Comparison of ENCODE assay signal across 12 mouse cellular contexts in genomic region chr17:10147106-10147505, GRCm38 (mm10).
DNase-seq lines count a peak whose midpoint lies in the region; ATAC-seq and TF ChIP-seq lines count a peak whose summit lies in the region.
"Had no signal": no experiment of that assay in that cellular context is flagged by ENCODE, and none has a peak within 500 bp of the region (broad histone marks: within the 10 kb centered on the region; RNA-seq: fewer than 3 reads in every experiment).

No protein-coding gene starts in this region.

- H3K27me3 ChIP-seq in heart, embryonic 14.5 days (ENCODE audit: control insufficient read depth, insufficient read depth, low read length): no peaks in the 10 kb centered on the region
- no peaks in the 10 kb centered on the region for H3K27me3 ChIP-seq in hindbrain, postnatal 0 days (ENCODE audit: insufficient read depth, low read length)

- peak overlapping the region; percentile 31; the same call in 1 of the 2 replicates for H3K4me2 ChIP-seq in heart, embryonic 14.5 days (ENCODE audit: low read length)
- no peak overlapping the region for H3K4me2 ChIP-seq in hindbrain, postnatal 0 days (ENCODE audit: low read depth, low read length)

- intact Hi-C loops in heart, postnatal 25 days (cut with DNase I): no loop called here

- no peak overlapping the region for H3K4me3 ChIP-seq in heart, embryonic 14.5 days (ENCODE audit: control insufficient read depth in 1 of 2, insufficient read depth in 1 of 2, low read depth in 1 of 2, low read length in 2 of 2)
- no peak overlapping the region for H3K4me3 ChIP-seq in hindbrain, postnatal 0 days (ENCODE audit: low read length)

- peaks cover 13 to 34% of the 10 kb centered on the region in 2 experiments for H3K4me1 ChIP-seq in heart, embryonic 14.5 days (ENCODE audit: control insufficient read depth in 2 of 2, insufficient read depth in 2 of 2, low read length in 2 of 2)
- H3K4me1 ChIP-seq in hindbrain, postnatal 0 days (ENCODE audit: insufficient read depth, low read length): no peaks in the 10 kb centered on the region

- H3K36me3 ChIP-seq in heart, embryonic 14.5 days (ENCODE audit: control insufficient read depth, insufficient read depth, low read length): no peaks in the 10 kb centered on the region
- no peaks in the 10 kb centered on the region for H3K36me3 ChIP-seq in hindbrain, postnatal 0 days (ENCODE audit: insufficient read depth, low read length)

- 31% methylated on average over 8 of the region's 8 CpGs for WGBS in heart, embryonic 14.5 days
- WGBS in hindbrain, postnatal 0 days: 28% methylated on average over 8 of the region's 8 CpGs

- TF ChIP-seq CTCF in hindbrain, postnatal 0 days (IDR thresholded peaks at IDR 0.05; ENCODE audit: low read depth): no peak

- no peak for ATAC-seq in heart, embryonic 14.5 days (ENCODE audit: insufficient number of reproducible peaks, insufficient read depth, low FRiP score, low read depth)
- ATAC-seq in hindbrain, postnatal 0 days: no peak
- ATAC-seq: activated CD4-positive, CD25-positive, alpha-beta regulatory T cell, adult 4 months had no signal

- H3K9me3 ChIP-seq in heart, embryonic 14.5 days (ENCODE audit: control insufficient read depth, low read length): no peaks in the 10 kb centered on the region
- H3K9me3 ChIP-seq in hindbrain, postnatal 0 days (ENCODE audit: low read length): no peaks in the 10 kb centered on the region

- H3K27ac ChIP-seq in heart, embryonic 14.5 days (replicated peaks in 1 of 2; ENCODE audit: control insufficient read depth in 1 of 2, insufficient read depth in 1 of 2, low read depth in 2 of 2, low read length in 2 of 2): peak overlapping the region; percentile 2 to 7; a peak in 1 of 4 replicates
- no peak overlapping the region for H3K27ac ChIP-seq in hindbrain, postnatal 0 days

- no peak overlapping the region for H3K9ac ChIP-seq in heart, embryonic 14.5 days (ENCODE audit: low read length)
- no peak overlapping the region for H3K9ac ChIP-seq in hindbrain, postnatal 0 days (replicated peaks; ENCODE audit: low read length)

- no peak for DNase-seq in heart, postnatal 25 days (ENCODE audit: low spot score)
- DNase-seq in Muller cell, postnatal 12 days (ENCODE audit: inconsistent ontology term): peak; percentile 13
- DNase-seq in embryo, embryonic 11 days: peak; percentile 60
- peak; percentile 27 for DNase-seq in hindbrain, postnatal 0 days (ENCODE audit: low spot score)
- no peak for DNase-seq in cerebellum, adult 8-10 months
- DNase-seq in left cerebral cortex, adult 8-10 months (ENCODE audit: low spot score in 2 of 2): no peak
- DNase-seq in adrenal gland, adult 2 months: no peak
- DNase-seq: cerebellum, adult 9-10 months; kidney, adult 9 months; lung, postnatal 14 days had no signal

Comparison
In these comparisons a context has a peak if more than half of its experiments do, and no peak if none do; other contexts are left out.
1. DNase-seq: peak in Muller cell, postnatal 12 days (single experiment), embryo, embryonic 11 days (single experiment) and hindbrain, postnatal 0 days (single experiment); none in heart, postnatal 25 days (single experiment), cerebellum, adult 8-10 months (single experiment), left cerebral cortex, adult 8-10 months (0 of 2) and adrenal gland, adult 2 months (single experiment).